Mouse (Mus musculus) CH12.LX (cell line): ENCODE measurements around the gene Fam178b.

Experiments used
- CTCF ChIP-seq, 2 experiments: IDR thresholded peaks in 1 of 2; conservative IDR thresholded peaks in 1 of 2; 2 replicates each; pipeline ENCODE4 v1.5.1; 2011 to 2012; ENCODE audit warnings: low read depth in 2 of 2, low read length in 2 of 2, improper control_type of control experiment in 1 of 2, inconsistent platforms in 1 of 2, mild to moderate bottlenecking in 1 of 2, moderate library complexity in 1 of 2
- MEF2A ChIP-seq: IDR thresholded peaks from 2 replicates; pipeline ENCODE4 v1.6.1; 2014; ENCODE audit warnings: low read depth, mild to moderate bottlenecking, inconsistent platforms, low read length, improper control_type of control experiment, borderline replicate concordance
- NRF1 ChIP-seq: IDR thresholded peaks from 2 replicates; pipeline ENCODE4 v1.6.1; 2014; ENCODE audit warnings: low read depth, mild to moderate bottlenecking, inconsistent platforms, low read length, improper control_type of control experiment, moderate library complexity
- POLR2A ChIP-seq: IDR thresholded peaks from 2 replicates; pipeline ENCODE4 v1.6.1; 2011; ENCODE audit warnings: low read depth, mild to moderate bottlenecking, improper control_type of control experiment, low read length

DNA sequence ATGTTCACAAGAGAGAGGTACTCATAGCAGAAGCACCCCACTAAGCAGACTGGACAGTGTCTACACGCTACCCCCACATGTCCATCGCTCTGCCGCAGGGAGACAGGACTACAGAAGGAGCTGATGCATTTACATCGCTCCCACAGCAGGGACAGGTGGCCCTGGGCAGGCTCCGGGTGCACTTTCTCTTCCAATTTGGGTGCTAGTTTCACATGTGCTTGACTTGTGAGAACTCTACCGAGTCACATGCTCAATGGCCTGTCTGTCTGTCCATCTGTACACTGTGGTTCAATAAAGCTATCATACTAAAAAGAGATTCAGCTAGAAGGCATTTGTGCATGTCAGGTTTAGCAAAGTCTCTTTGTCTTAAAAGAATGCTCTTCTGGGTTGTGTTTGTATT is 95.1 kb downstream of the Fam178b start:
- TF ChIP-seq MEF2A (no peak), CTCF (conservative IDR thresholded peaks at IDR 0.05 in 1 of 2, IDR thresholded peaks at IDR 0.05 in 1 of 2; ENCODE audit: low read depth in 2 of 2, low read length in 2 of 2) (no peak), NRF1 (no peak), POLR2A (no peak)
